Mouse (Mus musculus) E14TG2a.4 (cell line): ENCODE measurements around the gene Aff3.

Source experiments
- H3K27me3 ChIP-seq: 2 replicates; pipeline ENCODE4 v1.6.1; 2014; ENCODE audit warnings: low read length, control low read depth; ENCODE audit not compliant: insufficient read depth
- H3K36me3 ChIP-seq: 2 replicates; pipeline ENCODE4 v1.6.1; 2014; ENCODE audit warnings: low read length, control low read depth; ENCODE audit not compliant: insufficient read depth
- H3K4me1 ChIP-seq: replicated peaks from 2 replicates; pipeline ENCODE4 v1.6.1; 2014; ENCODE audit warnings: low read depth, low read length, control low read depth
- H3K4me3 ChIP-seq: replicated peaks from 2 replicates; pipeline ENCODE4 v1.5.1; 2014; ENCODE audit warnings: mild to moderate bottlenecking, low read length
- H3K9me3 ChIP-seq: 2 replicates; pipeline ENCODE4 v1.6.1; 2014; ENCODE audit warnings: low read length, control low read depth
- CTCF ChIP-seq: conservative IDR thresholded peaks from 2 replicates; pipeline ENCODE4 v1.5.1; 2014; ENCODE audit warnings: low read length
- NANOG ChIP-seq: IDR thresholded peaks from 2 replicates; pipeline ENCODE4 v1.6.1; 2014; ENCODE audit warnings: borderline replicate concordance, low read length, mixed read lengths
- POU5F1 ChIP-seq: IDR thresholded peaks from 2 replicates; pipeline ENCODE4 v1.6.1; 2014; ENCODE audit warnings: low read length, borderline replicate concordance

Gene Aff3

DNA sequence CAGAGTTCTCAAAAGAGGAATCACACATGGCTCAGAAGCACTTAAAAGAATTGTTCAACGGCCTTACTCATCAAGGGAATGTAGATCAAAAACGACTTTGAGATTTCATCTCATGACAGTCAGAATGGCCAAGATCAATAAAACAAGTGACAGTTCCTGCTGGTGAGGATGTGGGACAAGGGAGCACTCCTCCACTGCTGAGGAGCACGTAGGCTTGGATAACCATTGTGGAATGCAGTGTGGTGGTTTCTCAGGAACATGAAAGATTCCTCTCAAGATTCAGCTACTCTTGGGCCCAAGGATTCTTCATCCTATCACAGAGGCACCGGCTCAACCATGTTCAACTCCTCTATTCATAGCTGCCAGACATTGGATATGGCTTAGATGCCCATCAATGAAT, 245.4 kb downstream of the Aff3 start:
- H3K4me1 ChIP-seq, result no peaks in the 10 kb centered on the region
- H3K4me3 ChIP-seq, result no peak overlapping the region
- H3K36me3 ChIP-seq, result no peaks in the 10 kb centered on the region
- peaks cover 5% of the 10 kb centered on the region; the same call in 1 of the 2 replicates for H3K9me3 ChIP-seq
- H3K27me3 ChIP-seq, result no peaks in the 10 kb centered on the region
- no peak for TF ChIP-seq CTCF
- TF ChIP-seq NANOG, result no peak
- no peak for TF ChIP-seq POU5F1

- Histone ChIP-seq H3K9me3 (peaks cover 5% of the 10 kb centered on the region; the same call in 1 of the 2 replicates), H3K36me3 (no peaks in the 10 kb centered on the region), H3K4me3 (no peak overlapping the region), H3K4me1 (no peaks in the 10 kb centered on the region), H3K27me3 (no peaks in the 10 kb centered on the region)
- no peak for TF ChIP-seq POU5F1
- no peak for TF ChIP-seq CTCF
- TF ChIP-seq NANOG, result no peak
Measured at GRCm38 (mm10) chr1:38418181-38419032, 246.3 kb downstream of the Aff3 start.

DNA sequence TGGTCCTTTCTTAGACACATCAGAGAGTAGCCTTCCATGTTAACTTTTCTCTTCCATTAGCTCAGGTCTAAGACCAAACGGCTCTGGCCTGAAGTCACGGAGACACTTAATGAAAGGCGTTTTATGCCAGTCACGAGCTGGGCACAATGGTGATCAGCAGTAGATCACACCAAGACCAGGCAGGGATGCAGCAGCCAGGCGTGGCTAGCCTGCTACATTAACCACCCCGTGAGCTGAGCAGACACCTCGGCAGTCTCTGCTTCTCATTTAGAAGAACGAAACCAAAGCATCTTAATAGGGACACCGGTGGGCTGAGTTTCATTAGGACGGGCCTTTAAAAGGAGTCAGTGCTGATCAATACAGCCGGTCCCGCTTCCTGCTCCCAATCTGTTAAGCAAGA, 247.6 kb downstream of the Aff3 start:
- H3K9me3 ChIP-seq, result peaks cover 5% of the 10 kb centered on the region; the same call in 1 of the 2 replicates
- no peak overlapping the region for H3K4me3 ChIP-seq
- H3K36me3 ChIP-seq, result no peaks in the 10 kb centered on the region
- TF ChIP-seq POU5F1, result no peak
- TF ChIP-seq CTCF, result no peak
- TF ChIP-seq NANOG, result no peak
- no peaks in the 10 kb centered on the region for H3K4me1 ChIP-seq
- H3K27me3 ChIP-seq, result no peaks in the 10 kb centered on the region

DNA sequence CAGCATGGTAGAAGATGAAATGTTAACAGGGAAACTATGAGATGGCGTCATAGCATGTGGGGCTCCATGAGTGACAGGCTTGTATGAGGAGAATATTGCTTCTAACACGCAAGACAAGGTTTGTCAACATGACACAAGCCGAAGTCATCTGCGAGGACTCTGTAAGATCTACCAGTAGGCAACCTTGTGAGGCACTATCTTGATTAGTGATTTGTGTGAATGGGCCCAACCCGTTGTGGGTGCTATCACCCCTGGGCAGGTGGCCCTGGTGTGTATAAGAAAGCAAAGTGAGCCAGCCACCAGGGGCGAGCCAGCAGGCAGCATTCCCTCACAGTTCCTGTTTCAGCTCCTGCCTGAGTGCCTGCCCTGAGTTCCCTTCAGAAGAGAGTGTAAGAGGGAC, 249.2 kb downstream of the Aff3 start:
- TF ChIP-seq POU5F1 (no peak), NANOG (no peak), CTCF (no peak)
- H3K27me3 ChIP-seq, result no peaks in the 10 kb centered on the region
- no peak overlapping the region for H3K4me3 ChIP-seq
- no peaks in the 10 kb centered on the region for H3K36me3 ChIP-seq
- no peaks in the 10 kb centered on the region for H3K4me1 ChIP-seq
- no peaks in the 10 kb centered on the region for H3K9me3 ChIP-seq

GRCm38 (mm10) chr1:38411106-38411505, 253.6 kb downstream of the Aff3 start:
- no peaks in the 10 kb centered on the region for H3K36me3 ChIP-seq
- no peaks in the 10 kb centered on the region for H3K4me1 ChIP-seq
- TF ChIP-seq POU5F1, result no peak
- no peak for TF ChIP-seq CTCF
- no peak for TF ChIP-seq NANOG
- no peak overlapping the region for H3K4me3 ChIP-seq
- H3K9me3 ChIP-seq, result no peaks in the 10 kb centered on the region
- H3K27me3 ChIP-seq, result no peaks in the 10 kb centered on the region

- TF ChIP-seq CTCF (no peak), POU5F1 (no peak), NANOG (no peak)
- Histone ChIP-seq H3K4me1 (no peaks in the 10 kb centered on the region), H3K36me3 (no peaks in the 10 kb centered on the region), H3K4me3 (no peak overlapping the region), H3K27me3 (no peaks in the 10 kb centered on the region), H3K9me3 (no peaks in the 10 kb centered on the region)
Measured at GRCm38 (mm10) chr1:38410457-38410856, 254.3 kb downstream of the Aff3 start.

- no peaks in the 10 kb centered on the region for H3K27me3 ChIP-seq
- peaks cover 14% of the 10 kb centered on the region for H3K9me3 ChIP-seq
- H3K4me3 ChIP-seq, result no peak overlapping the region
- H3K36me3 ChIP-seq, result no peaks in the 10 kb centered on the region
- no peaks in the 10 kb centered on the region for H3K4me1 ChIP-seq
- TF ChIP-seq CTCF (no peak), NANOG (no peak), POU5F1 (no peak)
Measured at GRCm38 (mm10) chr1:38408241-38408640, 256.5 kb downstream of the Aff3 start.

- H3K4me3 ChIP-seq, result no peak overlapping the region
- no peaks in the 10 kb centered on the region for H3K27me3 ChIP-seq
- H3K9me3 ChIP-seq, result peaks cover 14% of the 10 kb centered on the region
- TF ChIP-seq POU5F1, result no peak
- no peak for TF ChIP-seq NANOG
- TF ChIP-seq CTCF, result no peak
- H3K4me1 ChIP-seq, result no peaks in the 10 kb centered on the region
- no peaks in the 10 kb centered on the region for H3K36me3 ChIP-seq
Measured at GRCm38 (mm10) chr1:38403781-38404180, 261.0 kb downstream of the Aff3 start.

GRCm38 (mm10) chr1:38401856-38402255, 262.9 kb downstream of the Aff3 start:
- Histone ChIP-seq H3K4me3 (no peak overlapping the region), H3K9me3 (peaks cover 14% of the 10 kb centered on the region), H3K4me1 (no peaks in the 10 kb centered on the region), H3K36me3 (no peaks in the 10 kb centered on the region), H3K27me3 (no peaks in the 10 kb centered on the region)
- no peak for TF ChIP-seq CTCF
